Mouse (Mus musculus): ENCODE results near the gene Epha7.

GRCm38 (mm10) chr4:28910127-28910526 lies 97.2 kb downstream of the Epha7 start:
- TF ChIP-seq POLR2A (IDR thresholded peaks at IDR 0.05; ENCODE audit: insufficient read length, low read depth) (no peak), USF1 (IDR thresholded peaks at IDR 0.05; ENCODE audit: low read depth) (no peak), E2F4 (IDR thresholded peaks at IDR 0.05; ENCODE audit: insufficient read depth) (no peak), MYOG (IDR thresholded peaks at IDR 0.05; ENCODE audit: control insufficient read depth in 1 of 3, insufficient read depth in 1 of 3, insufficient read length in 2 of 3, low read depth in 2 of 3) (no peak), SRF (IDR thresholded peaks at IDR 0.05; ENCODE audit: control insufficient read depth, insufficient read length, low read depth) (no peak), CEBPB (IDR thresholded peaks at IDR 0.05; ENCODE audit: insufficient read depth, poor library complexity, severe bottlenecking) (no peak), TCF12 (IDR thresholded peaks at IDR 0.05; ENCODE audit: insufficient read depth, poor library complexity, severe bottlenecking) (no peak), MAX (IDR thresholded peaks at IDR 0.05; ENCODE audit: low read depth) (no peak), TCF3 (IDR thresholded peaks at IDR 0.05; ENCODE audit: insufficient read length, low read depth) (no peak), MYOD1 (IDR thresholded peaks at IDR 0.05; ENCODE audit: control insufficient read depth in 1 of 3, insufficient read length in 2 of 3, low read depth in 2 of 3) (no peak), POLR2AphosphoS2 (IDR thresholded peaks at IDR 0.05; ENCODE audit: insufficient read length, low read depth) (no peak), REST (IDR thresholded peaks at IDR 0.05; ENCODE audit: insufficient read depth, insufficient read length) (no peak)

Data from myocyte (in vitro differentiated cells).